Mouse (Mus musculus) kidney, embryonic 15.5 days (tissue): ENCODE data around the gene Zdhhc12. TPM values are rescaled to one million over a fixed set of nuclear protein-coding genes. Genes with fewer than 3 reads are reported as not detected.
"Not testable (repeated sequence)": the region's sequence is repeated elsewhere in the genome, so short reads cannot be mapped to it uniquely, and the experiment has no call there.

ENCODE experiments used
- ATAC-seq: fragments of 200-750 bp; cut with Nextera tagmentation; replicated peaks from 2 replicates; pipeline ENCODE4 v1.8.0; 2017; ENCODE audit warnings: moderate TSS enrichment; ENCODE audit not compliant: low FRiP score
- H3K27ac ChIP-seq: fragments of 300-500 bp; sonication (generic); 2 replicates; pipeline ENCODE4 v1.5.1; 2015; ENCODE audit warnings: mild to moderate bottlenecking, inconsistent platforms
- H3K27me3 ChIP-seq: fragments of 300-500 bp; sonication (generic); 2 replicates; pipeline ENCODE4 v1.6.1; 2015; ENCODE audit warnings: inconsistent platforms
- H3K36me3 ChIP-seq: fragments of 300-500 bp; sonication (generic); 2 replicates; pipeline ENCODE4 v1.6.1; 2015; ENCODE audit warnings: inconsistent platforms
- H3K4me1 ChIP-seq: fragments of 300-500 bp; sonication (generic); 2 replicates; pipeline ENCODE4 v1.6.1; 2015; ENCODE audit warnings: inconsistent platforms
- H3K4me2 ChIP-seq: fragments of 300-500 bp; sonication (generic); 2 replicates; pipeline ENCODE4 v1.6.1; 2015; ENCODE audit warnings: moderate library complexity, mild to moderate bottlenecking, inconsistent platforms
- H3K4me3 ChIP-seq: fragments of 300-500 bp; sonication (generic); replicated peaks from 2 replicates; pipeline ENCODE4 v1.5.1; 2015; ENCODE audit warnings: mild to moderate bottlenecking, inconsistent platforms
- H3K9ac ChIP-seq: fragments of 300-500 bp; sonication (generic); 2 replicates; pipeline ENCODE4 v1.6.1; 2015; ENCODE audit warnings: mild to moderate bottlenecking, inconsistent platforms
- H3K9me3 ChIP-seq: fragments of 300-500 bp; sonication (generic); replicated peaks from 2 replicates; pipeline ENCODE4 v1.6.1; 2016; ENCODE audit warnings: inconsistent platforms
- WGBS: fragments of 180-500 bp; shearing (Covaris S2); methylation state at CpG from one replicate; pipeline ENCODE4 v1.1.7; 2015; ENCODE audit warnings: mixed read lengths; 5-methylcytosine and 5-hydroxymethylcytosine counted together
- polyA plus RNA-seq: library from polyadenylated mRNA; unstranded; fragments of >200 nt; fragmentation: Nextera tagmentation; extraction: Ambion mirVana; gene quantifications from 2 replicates; pipeline ENCODE4 v1.2.1, GENCODE M21; 2015

Zdhhc12 gene
- polyA plus RNA-seq, 1 experiment from 2014 or later, result 37.7 TPM

DNA sequence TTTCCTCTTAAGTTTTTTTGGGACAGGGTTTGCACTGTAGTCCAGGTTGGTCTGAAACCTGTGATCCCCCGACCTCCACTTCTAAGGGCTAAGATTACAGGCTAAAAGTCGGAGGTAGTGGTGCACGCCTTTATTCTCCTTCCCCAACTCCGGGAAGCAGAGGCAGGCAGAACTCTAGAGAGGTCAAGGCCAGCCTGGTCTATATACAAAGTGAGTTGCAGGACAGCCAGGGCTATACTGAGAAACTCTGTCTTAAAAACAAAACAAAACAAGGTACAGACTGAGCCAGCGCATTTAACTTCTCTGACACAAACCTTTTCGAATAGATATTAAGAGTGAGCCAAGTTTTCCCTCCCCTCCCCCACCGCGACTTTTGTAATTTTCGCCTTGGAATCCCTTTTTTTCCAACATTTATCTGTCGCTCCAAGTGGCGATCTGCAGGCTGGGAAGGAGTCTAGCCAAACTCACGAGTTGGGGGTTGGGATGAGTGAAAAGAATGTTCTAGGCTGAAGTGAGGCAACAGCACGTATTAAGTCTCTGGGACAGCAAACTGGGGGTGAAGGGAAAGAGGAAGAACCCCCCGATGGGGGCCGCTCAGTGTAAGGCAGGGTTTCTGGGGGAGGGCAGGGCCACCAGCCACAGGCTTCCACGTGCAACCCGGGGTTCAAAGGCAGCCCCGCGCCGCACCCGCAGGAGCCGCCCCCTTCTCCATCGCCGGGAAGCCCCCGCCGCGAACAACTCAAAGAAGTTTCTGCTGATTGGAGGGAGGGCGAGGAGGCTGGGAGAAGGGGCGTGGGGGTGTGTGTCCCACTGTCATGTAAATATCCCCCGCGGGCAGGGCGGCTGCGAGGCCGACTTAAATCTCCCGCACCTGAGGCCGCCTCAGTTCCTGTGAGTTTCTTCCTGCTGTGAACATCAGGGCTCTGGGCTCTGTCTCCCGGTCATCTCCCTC, 32.0 kb downstream of the Zdhhc12 start:
- no peaks in the 10 kb centered on the region for H3K36me3 ChIP-seq
- H3K9ac ChIP-seq, result peak overlapping the region; percentile 75
- ATAC-seq, result no peak; the same call in 1 of the 2 replicates
- peak overlapping the region; percentile 86 for H3K4me2 ChIP-seq
- H3K4me1 ChIP-seq, result peaks cover 48% of the 10 kb centered on the region
- H3K9me3 ChIP-seq, result no peaks in the 10 kb centered on the region
- H3K27ac ChIP-seq, result peak overlapping the region; percentile 97
- peak overlapping the region; percentile 66 for H3K4me3 ChIP-seq
- no peaks in the 10 kb centered on the region for H3K27me3 ChIP-seq
- WGBS, result 9% methylated on average over 37 of the region's 37 CpGs

DNA sequence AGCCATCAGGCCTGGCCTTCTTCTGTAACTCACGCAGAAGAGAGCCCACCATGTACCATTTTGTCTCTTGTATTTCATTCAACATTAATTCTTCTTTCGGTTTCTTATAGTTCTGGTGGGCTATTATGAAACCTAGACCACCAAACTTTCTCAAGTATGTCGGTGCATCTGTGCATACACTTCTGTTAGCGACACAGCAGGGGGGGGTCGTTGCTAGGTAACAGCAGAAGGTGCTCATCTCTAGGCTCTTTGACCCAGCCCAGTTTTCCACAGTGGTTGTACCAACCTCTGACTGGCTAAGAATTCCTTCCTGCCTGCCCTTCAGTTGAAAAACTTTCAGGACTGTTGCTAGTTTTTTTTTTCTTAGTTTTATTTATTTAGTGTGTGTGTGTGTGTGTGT, 35.0 kb downstream of the Zdhhc12 start:
- ATAC-seq, result no peak
- no peak overlapping the region for H3K27ac ChIP-seq
- H3K4me3 ChIP-seq, result no peak overlapping the region
- 64% methylated on average over 5 of the region's 5 CpGs for WGBS
- H3K27me3 ChIP-seq, result no peaks in the 10 kb centered on the region
- H3K9ac ChIP-seq, result no peak overlapping the region
- no peaks in the 10 kb centered on the region for H3K9me3 ChIP-seq
- H3K4me2 ChIP-seq, result no peak overlapping the region
- H3K4me1 ChIP-seq, result peaks cover 25% of the 10 kb centered on the region
- H3K36me3 ChIP-seq, result no peaks in the 10 kb centered on the region

DNA sequence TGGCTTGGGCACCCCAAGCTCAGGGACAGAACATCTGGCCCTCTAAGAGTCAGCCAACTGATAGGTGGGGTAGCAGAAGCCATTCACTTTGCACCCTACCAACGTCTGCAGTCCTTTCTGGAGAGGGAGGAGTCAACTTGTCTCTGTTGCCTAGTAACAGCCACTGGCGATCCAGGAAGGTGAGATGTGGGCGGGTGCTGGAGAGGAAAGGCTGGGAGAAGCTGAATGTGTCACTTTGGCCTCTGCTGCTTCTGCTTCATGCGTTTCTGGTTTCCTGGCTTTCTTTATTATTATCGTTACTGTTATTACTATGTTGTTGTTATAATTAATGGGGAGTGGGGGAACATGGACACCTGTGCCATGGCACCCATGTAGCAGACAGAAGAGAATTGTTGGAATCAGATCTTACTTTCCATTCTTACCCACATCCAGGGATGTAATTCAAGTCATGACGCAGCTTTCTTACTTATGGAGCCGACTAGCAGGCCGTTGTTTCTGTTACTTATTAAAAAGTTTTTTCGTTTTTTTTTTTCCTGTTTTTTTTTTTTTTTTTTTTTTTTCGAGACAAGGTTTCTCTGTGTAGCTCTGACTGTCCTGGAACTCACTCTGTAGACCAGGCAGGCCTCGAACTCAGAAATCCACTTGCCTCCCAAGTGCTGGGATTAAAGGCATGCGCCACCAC, 36.1 kb downstream of the Zdhhc12 start, which contains the start of gene Set:
Gene Set (plus strand): TSS at position 156 of the 682 bp plus-strand sequence.
- no peak within 1 kb of the TSS for H3K9ac ChIP-seq
- H3K27me3 ChIP-seq, result no peaks in the 10 kb centered on the region
- H3K36me3 ChIP-seq, result no peaks in the 10 kb centered on the region
- no peak within 1 kb of the TSS for H3K4me2 ChIP-seq
- no peak within 1 kb of the TSS for H3K27ac ChIP-seq
- WGBS, result 37% methylated on average over 12 of the region's 12 CpGs
- no peaks in the 10 kb centered on the region for H3K9me3 ChIP-seq
- ATAC-seq, result no peak
- H3K4me1 ChIP-seq, result peaks cover 14% of the 10 kb centered on the region
- no peak within 1 kb of the TSS for H3K4me3 ChIP-seq

DNA sequence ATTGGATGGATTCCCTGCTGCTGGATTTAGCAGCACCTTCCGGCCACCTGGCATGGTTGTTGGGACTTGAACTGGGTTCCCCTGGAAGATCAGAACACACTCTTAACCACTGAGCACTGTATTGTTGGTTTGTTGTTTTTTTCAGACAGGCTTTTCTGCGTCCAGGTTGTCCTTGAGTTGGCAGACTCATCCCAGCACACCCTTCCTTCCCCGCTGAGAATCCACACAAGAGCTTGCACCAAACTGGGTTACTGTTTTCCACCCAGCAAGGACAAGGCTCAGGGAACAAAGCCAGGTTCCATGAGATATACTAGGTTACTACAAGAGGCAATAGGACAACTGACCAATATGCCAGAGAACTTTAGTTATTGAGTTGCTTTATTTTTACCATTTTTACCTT, 36.7 kb downstream of the Zdhhc12 start:
- WGBS, result 83% methylated on average over 3 of the region's 3 CpGs
- H3K4me2 ChIP-seq, result no peak overlapping the region
- no peak for ATAC-seq

DNA sequence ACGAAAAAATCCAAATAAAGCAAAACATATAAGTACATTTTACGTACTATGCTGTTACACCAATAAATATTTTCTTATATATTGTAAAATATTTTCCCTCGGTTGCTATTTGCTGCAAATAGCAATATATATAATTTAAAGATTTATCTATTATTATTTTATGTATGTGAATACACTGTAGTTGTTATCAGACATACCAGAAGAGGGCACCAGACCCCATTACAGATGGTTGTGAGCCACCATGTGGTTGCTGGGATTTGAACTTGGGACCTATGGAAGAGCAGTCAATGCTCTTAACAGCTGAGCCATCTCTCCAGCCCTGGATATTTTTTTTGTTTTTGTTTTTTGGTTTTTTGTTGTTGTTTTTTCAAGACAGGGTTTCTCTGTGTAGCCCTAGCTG, 38.1 kb downstream of the Zdhhc12 start:
- not testable (repeated sequence) for H3K9ac ChIP-seq, H3K27ac ChIP-seq, H3K27me3 ChIP-seq, H3K36me3 ChIP-seq, H3K4me1 ChIP-seq, ATAC-seq, H3K9me3 ChIP-seq, H3K4me2 ChIP-seq, H3K4me3 ChIP-seq
- WGBS, result 93% methylated on average over 3 of the region's 3 CpGs

More for the DNA sequence above, 36.7 kb downstream of the Zdhhc12 start:
- no peaks in the 10 kb centered on the region for H3K36me3 ChIP-seq
- no peak overlapping the region for H3K27ac ChIP-seq
- no peaks in the 10 kb centered on the region for H3K9me3 ChIP-seq
- H3K9ac ChIP-seq, result no peak overlapping the region
- H3K27me3 ChIP-seq, result no peaks in the 10 kb centered on the region
- H3K4me1 ChIP-seq, result peaks cover 14% of the 10 kb centered on the region
- H3K4me3 ChIP-seq, result no peak overlapping the region

DNA sequence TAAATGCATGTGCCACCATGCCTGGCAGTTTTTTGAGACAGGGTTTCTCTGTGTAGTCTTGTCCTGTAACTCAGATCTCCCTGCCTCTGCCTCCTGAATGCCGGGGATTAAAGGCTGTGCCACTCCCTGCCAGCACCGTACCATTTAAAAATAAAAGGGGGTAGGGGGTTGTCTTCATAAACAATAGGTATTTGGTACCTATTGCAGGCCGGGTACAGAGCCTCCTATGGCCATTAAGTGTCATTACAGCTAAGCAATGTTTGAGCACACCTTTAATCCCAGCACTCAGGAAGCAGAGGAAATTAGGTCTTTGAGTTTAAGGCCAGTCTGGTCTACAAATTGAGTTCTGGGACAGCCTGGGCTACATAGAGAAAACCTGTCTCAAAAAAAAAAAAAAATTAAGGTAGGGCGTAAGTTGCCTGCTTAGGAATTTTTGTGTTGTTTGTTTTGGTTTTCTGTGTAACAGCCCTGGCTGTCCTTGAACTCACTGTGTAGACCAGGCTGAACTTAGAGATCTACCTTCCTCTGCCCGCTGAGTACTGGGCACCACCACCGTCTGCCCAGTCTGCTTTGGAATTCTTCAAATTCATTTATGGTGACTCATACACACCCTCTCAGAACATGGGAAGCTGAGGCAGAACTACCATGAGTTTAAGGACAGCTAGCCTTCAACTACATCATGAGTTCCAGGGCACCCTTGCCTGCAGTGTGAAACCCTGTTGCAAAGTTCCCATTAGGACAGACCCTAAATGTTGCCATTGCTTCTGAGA, 41.3 kb downstream of the Zdhhc12 start:
- H3K4me1 ChIP-seq, result peaks cover 16% of the 10 kb centered on the region
- no peaks in the 10 kb centered on the region for H3K27me3 ChIP-seq
- ATAC-seq, result no peak
- H3K9ac ChIP-seq, result no peak overlapping the region
- H3K27ac ChIP-seq, result no peak overlapping the region
- H3K4me2 ChIP-seq, result no peak overlapping the region
- no peaks in the 10 kb centered on the region for H3K9me3 ChIP-seq
- no peak overlapping the region for H3K4me3 ChIP-seq
- H3K36me3 ChIP-seq, result no peaks in the 10 kb centered on the region
- WGBS, result 50% methylated on average over 6 of the region's 6 CpGs

DNA sequence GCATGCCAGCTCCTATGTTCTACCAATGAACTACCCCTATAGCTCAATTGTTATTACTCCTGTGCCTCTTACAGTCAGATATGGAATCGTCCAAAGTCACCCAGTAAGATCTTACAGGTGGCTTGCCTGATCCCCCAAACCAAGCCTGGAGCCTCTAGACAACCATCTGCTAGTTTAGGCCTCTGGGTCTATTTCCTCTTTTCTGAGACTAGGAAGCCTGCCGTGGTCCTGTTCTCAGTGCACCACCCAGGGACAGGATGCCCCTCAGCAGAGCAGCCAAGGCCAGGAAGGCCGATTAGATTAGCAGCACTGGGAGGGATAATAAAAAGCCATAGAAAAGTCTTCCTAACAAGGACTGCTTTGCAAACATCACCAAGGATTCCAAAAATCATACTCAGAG, 43.6 kb downstream of the Zdhhc12 start:
- Histone ChIP-seq H3K4me3 (no peak overlapping the region), H3K27me3 (no peaks in the 10 kb centered on the region), H3K4me1 (peaks cover 15% of the 10 kb centered on the region), H3K27ac (no peak overlapping the region), H3K9me3 (no peaks in the 10 kb centered on the region), H3K36me3 (peaks cover 18% of the 10 kb centered on the region; the same call in 1 of the 2 replicates), H3K4me2 (no peak overlapping the region), H3K9ac (no peak overlapping the region)
- no peak for ATAC-seq
- WGBS, result 81% methylated on average over 3 of the region's 3 CpGs

DNA sequence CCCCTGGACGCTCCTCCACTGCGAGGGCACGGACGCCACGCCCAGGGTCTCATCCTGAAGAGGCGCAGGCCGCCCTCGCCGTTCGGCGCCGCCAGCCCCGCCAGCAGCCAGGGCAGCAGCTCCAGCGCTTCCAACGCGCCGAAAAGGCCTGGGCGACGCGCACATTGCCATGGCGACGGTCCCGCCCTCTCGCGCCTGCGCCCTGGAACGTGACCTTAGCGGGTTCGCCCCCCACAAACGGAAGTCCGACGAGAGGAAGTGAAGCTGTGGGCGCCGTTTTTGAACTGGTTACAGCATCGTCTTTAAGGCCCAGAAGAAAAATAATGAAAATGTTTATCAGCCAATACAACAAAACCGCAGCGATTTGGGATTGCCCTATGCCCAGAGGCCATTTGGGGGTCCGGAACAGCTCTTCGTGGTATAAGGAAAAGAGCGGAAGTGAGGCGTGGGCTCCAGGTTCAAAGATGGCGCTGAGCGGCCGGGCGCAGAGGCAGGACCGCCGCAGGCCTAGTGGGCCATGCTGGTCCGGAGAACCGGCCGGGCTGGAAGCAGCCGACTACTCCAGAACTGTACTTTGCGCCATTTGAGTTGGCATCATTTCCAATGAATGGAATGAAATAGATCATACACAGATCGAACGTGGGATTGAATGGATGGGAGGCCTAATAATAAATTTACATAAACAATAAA, 44.6 kb downstream of the Zdhhc12 start, which contains the start of gene Wdr34:
Gene Wdr34 (minus strand): TSS at position 183 of the 690 bp plus-strand sequence.
- Histone ChIP-seq H3K27ac (peak within 1 kb of the TSS; percentile 97), H3K4me3 (peak within 1 kb of the TSS; percentile 66), H3K4me1 (peaks cover 15% of the 10 kb centered on the region), H3K9me3 (no peaks in the 10 kb centered on the region), H3K27me3 (no peaks in the 10 kb centered on the region), H3K9ac (peak within 1 kb of the TSS; percentile 62), H3K36me3 (peaks cover 20% of the 10 kb centered on the region; the same call in 1 of the 2 replicates), H3K4me2 (peak within 1 kb of the TSS; percentile 67)
- WGBS, result 1% methylated on average over 54 of the region's 54 CpGs
- peak; percentile 95 for ATAC-seq

DNA sequence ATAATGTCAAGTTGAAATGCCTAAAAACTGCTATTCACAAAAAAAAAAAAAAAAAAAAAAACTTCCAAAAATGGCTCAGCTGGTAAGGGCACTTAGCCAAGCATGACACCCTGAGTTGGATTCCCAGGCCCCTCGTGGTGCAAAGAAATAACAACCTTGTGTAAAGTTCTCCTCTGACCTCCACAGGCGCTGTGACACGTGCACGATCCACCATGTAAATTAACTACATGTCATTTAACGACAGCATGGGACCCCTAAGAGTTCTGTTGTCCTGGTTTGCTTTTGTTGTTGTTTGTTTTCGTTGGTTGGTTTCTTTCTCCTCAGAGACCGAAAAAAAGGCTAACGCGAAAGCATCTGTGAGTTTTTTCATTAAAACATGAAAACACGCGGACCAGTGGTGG, 45.3 kb downstream of the Zdhhc12 start:
- no peak for ATAC-seq
- peak overlapping the region; percentile 97 for H3K27ac ChIP-seq

DNA sequence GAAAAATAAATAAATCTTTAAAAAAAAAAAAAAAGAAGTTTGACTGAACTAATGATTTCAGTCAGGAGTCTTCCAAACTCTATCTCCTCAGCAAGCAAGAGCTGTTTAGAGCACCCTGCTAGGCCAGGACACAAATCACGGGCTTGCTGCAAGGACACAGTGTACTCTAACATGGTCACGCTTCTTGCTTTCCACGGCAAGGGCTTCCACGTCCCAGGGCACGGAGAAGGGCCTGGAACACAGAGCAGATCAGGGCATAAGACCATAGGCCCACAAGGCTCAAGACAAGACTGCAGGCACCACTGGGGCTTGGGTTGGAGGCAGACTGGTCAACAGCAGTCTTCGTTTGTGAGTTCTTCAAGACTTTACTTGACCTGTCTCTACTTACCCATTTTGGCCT, 46.3 kb downstream of the Zdhhc12 start:
- ATAC-seq, result no peak
- H3K36me3 ChIP-seq, result peaks cover 20% of the 10 kb centered on the region; the same call in 1 of the 2 replicates
- H3K4me2 ChIP-seq, result no peak overlapping the region
- H3K9ac ChIP-seq, result no peak overlapping the region
- 91% methylated on average over 6 of the region's 6 CpGs for WGBS
- H3K4me1 ChIP-seq, result peaks cover 18% of the 10 kb centered on the region
- H3K27me3 ChIP-seq, result no peaks in the 10 kb centered on the region
- no peak overlapping the region for H3K27ac ChIP-seq
- no peak overlapping the region for H3K4me3 ChIP-seq
- no peaks in the 10 kb centered on the region for H3K9me3 ChIP-seq

More for the DNA sequence above, 45.3 kb downstream of the Zdhhc12 start:
- peak overlapping the region; percentile 66 for H3K4me3 ChIP-seq
- peak overlapping the region; percentile 67 for H3K4me2 ChIP-seq
- H3K27me3 ChIP-seq, result no peaks in the 10 kb centered on the region
- peak overlapping the region; percentile 62 for H3K9ac ChIP-seq
- 50% methylated on average over 11 of the region's 11 CpGs for WGBS
- peaks cover 15% of the 10 kb centered on the region for H3K4me1 ChIP-seq
- peaks cover 20% of the 10 kb centered on the region; the same call in 1 of the 2 replicates for H3K36me3 ChIP-seq
- no peaks in the 10 kb centered on the region for H3K9me3 ChIP-seq

DNA sequence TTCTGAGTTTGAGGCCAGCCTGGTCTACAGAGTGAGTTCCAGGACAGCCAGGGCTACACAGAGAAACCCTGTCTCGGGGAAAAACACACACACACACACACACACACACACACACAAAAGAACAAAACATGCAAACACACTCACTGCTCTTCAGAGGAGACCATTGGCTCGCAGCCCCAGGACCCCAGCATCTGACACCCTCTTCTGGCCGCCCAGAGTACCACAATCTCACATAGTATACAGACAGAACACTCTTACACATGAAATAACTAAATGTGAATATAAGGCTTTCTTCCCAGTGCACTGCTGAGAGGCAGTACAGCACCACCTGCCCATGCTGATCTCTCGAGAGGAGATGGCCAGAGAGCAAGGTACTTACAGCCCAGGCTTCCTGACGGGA, 48.9 kb downstream of the Zdhhc12 start:
- 91% methylated on average over 5 of the region's 5 CpGs for WGBS
- Histone ChIP-seq H3K27me3 (no peaks in the 10 kb centered on the region), H3K27ac (no peak overlapping the region), H3K9ac (no peak overlapping the region), H3K4me1 (peaks cover 18% of the 10 kb centered on the region), H3K36me3 (peaks cover 26% of the 10 kb centered on the region; the same call in 1 of the 2 replicates), H3K4me2 (no peak overlapping the region), H3K9me3 (no peaks in the 10 kb centered on the region), H3K4me3 (no peak overlapping the region)
- no peak for ATAC-seq
